Comparison of ENCODE assay signal across 17 mouse cellular contexts in genomic region chr1:66482751-66483150, GRCm38 (mm10).
DNase-seq lines count a peak whose midpoint lies in the region; ATAC-seq lines count a peak whose summit lies in the region.
"Had no signal": no experiment of that assay in that cellular context is flagged by ENCODE, and none has a peak within 500 bp of the region (broad histone marks: within the 10 kb centered on the region; RNA-seq: fewer than 3 reads in every experiment).

No protein-coding gene starts in this region.

- DNase-seq in cerebellum, adult 8-10 months: peak; percentile 26
- DNase-seq in cerebellum, postnatal 36 days: no peak
- no peak for DNase-seq in frontal cortex, postnatal 25 days (ENCODE audit: low spot score in 2 of 2)
- peak; percentile 5 for DNase-seq in Muller cell, postnatal 12 days (ENCODE audit: inconsistent ontology term)
- DNase-seq in brain, adult 2 months (ENCODE audit: low read depth, low spot score): peak; percentile 53
- DNase-seq: adrenal gland, adult 8-10 months; adrenal gland, postnatal 25 days; cerebellum, adult 11 months; embryo, embryonic 11 days; gastrocnemius, adult 2 months; gastrocnemius, postnatal 14 days; kidney, adult 2 months had no signal

- ATAC-seq in frontal cortex, adult (ENCODE audit: low TSS enrichment): peak; percentile 64
- ATAC-seq: activated CD4-positive, CD25-positive, alpha-beta regulatory T cell, adult 4 months; CD4-positive, CD25-positive, alpha-beta regulatory T cell, adult 4 months; forebrain, embryonic 15.5 days; intestine, postnatal 0 days had no signal

Comparison
In these comparisons a context has a peak if more than half of its experiments do, and no peak if none do; other contexts are left out.
1. DNase-seq: peak in cerebellum, adult 8-10 months (single experiment), Muller cell, postnatal 12 days (single experiment) and brain, adult 2 months (single experiment); none in cerebellum, postnatal 36 days (0 of 2) and frontal cortex, postnatal 25 days (0 of 2).